Mouse (Mus musculus): ENCODE results near the gene Atg10.

DNA sequence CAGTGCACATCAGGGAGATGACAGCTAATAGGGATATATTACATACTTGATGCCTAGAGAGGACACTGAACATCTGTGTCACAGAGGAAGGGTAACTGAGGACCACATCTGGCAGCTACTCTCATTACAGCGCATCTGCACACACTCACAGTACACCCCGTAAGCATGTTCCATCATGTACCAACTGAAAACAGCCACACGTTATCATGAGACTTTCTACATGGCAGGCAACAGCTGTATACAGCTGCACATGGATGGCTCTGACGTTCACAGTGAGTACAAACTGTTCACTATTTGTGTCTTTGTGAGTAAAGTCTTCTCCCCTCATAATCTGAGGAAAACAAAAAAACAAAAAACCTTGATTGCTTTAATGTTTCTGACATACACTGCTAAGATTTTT lies 55.3 kb downstream of the Atg10 start:
- no peak for TF ChIP-seq CTCF (IDR thresholded peaks at IDR 0.05; ENCODE audit: low read depth)
- TF ChIP-seq EP300 (IDR thresholded peaks at IDR 0.05; ENCODE audit: low read depth), result no peak
